Mouse (Mus musculus) neural tube, embryonic 15.5 days (tissue): ENCODE data around the gene Capn8. TPM values are rescaled to one million over a fixed set of nuclear protein-coding genes. Genes with fewer than 3 reads are reported as not detected.

Experiments
- polyA plus RNA-seq: library from polyadenylated mRNA; unstranded; fragments of >200 nt; fragmentation: Nextera tagmentation; extraction: Ambion mirVana; gene quantifications from 2 replicates; pipeline ENCODE4 v1.2.1, GENCODE M21; 2015

The Capn8 gene
- polyA plus RNA-seq, 1 experiment from 2014 or later, result 0.08 TPM

Other genes with a start within 250 kb of the Capn8 start
- gene Fbxo28, start 223.4 kb upstream of the Capn8 start, polyA plus RNA-seq, result 20.0 and 23.6 TPM in 2 replicates
- gene Trp53bp2, start 155.8 kb upstream of the Capn8 start, polyA plus RNA-seq, result 14.6 and 17.4 TPM in 2 replicates
- gene Capn2, start 47.4 kb upstream of the Capn8 start, polyA plus RNA-seq, result 95.3 and 98.9 TPM in 2 replicates
- not detected in 2 replicates for gene Ccdc185, start 184.2 kb downstream of the Capn8 start, polyA plus RNA-seq
- 82.3 and 88.9 TPM in 2 replicates for gene Susd4, start 198.9 kb downstream of the Capn8 start, polyA plus RNA-seq